Comparison of ENCODE assay signal across 23 mouse cellular contexts in genomic region chr1:55762284-55762683, GRCm38 (mm10).
"Had no signal": no experiment of that assay in that cellular context is flagged by ENCODE, and none has a peak within 500 bp of the region (broad histone marks: within the 10 kb centered on the region; RNA-seq: fewer than 3 reads in every experiment).

No protein-coding gene starts in this region.

- H3K4me3 ChIP-seq: intestine, embryonic 15.5 days; kidney, embryonic 15.5 days; left cerebral cortex, adult 2 months; limb, embryonic 12.5 days; limb, embryonic 15.5 days; myocyte had no signal

- H3K27ac ChIP-seq: intestine, embryonic 15.5 days; kidney, embryonic 15.5 days; left cerebral cortex, adult 2 months; limb, embryonic 12.5 days; limb, embryonic 15.5 days; liver, embryonic 14.5 days; macrophage; stomach, postnatal 0 days had no signal

- H3K9me3 ChIP-seq: intestine, embryonic 15.5 days; kidney, embryonic 15.5 days; limb, embryonic 12.5 days; limb, embryonic 15.5 days had no signal

- H3K4me2 ChIP-seq: intestine, embryonic 15.5 days; kidney, embryonic 15.5 days; limb, embryonic 12.5 days; limb, embryonic 15.5 days; liver, embryonic 11.5 days; lung, embryonic 14.5 days had no signal

- H3K36me3 ChIP-seq: intestine, embryonic 15.5 days; kidney, embryonic 15.5 days; limb, embryonic 12.5 days; limb, embryonic 15.5 days had no signal

- DNase-seq: kidney, adult 11 months; kidney, adult 8-10 months; kidney, postnatal 10 days; kidney, postnatal 36 days; layer of hippocampus, postnatal 36 days; left cerebral cortex, postnatal 4 days; liver, postnatal 0 days; lung, embryonic 14.5 days; right cerebral cortex, adult 18-20 months; right cerebral cortex, postnatal 14 days; right cerebral cortex, postnatal 4 days; thymus, postnatal 25 days had no signal

- ATAC-seq: intestine, embryonic 15.5 days; liver, postnatal 0 days; lung, postnatal 0 days had no signal

- H3K9ac ChIP-seq: intestine, embryonic 15.5 days; kidney, embryonic 15.5 days; limb, embryonic 12.5 days; limb, embryonic 15.5 days; liver, embryonic 14.5 days; liver, postnatal 0 days; lung, embryonic 14.5 days had no signal

- H3K27me3 ChIP-seq: intestine, embryonic 15.5 days; kidney, embryonic 15.5 days; limb, embryonic 12.5 days; limb, embryonic 15.5 days had no signal

- H3K4me1 ChIP-seq: intestine, embryonic 15.5 days; kidney, embryonic 15.5 days; limb, embryonic 12.5 days; limb, embryonic 15.5 days had no signal
